Mouse (Mus musculus): ENCODE measurements around the gene P2ry6.

- TF ChIP-seq CTCF (conservative IDR thresholded peaks at IDR 0.05; ENCODE audit: low read length) (peak; percentile 33; the same call in 1 of the 2 replicates), POU5F1 (IDR thresholded peaks at IDR 0.05; ENCODE audit: borderline replicate concordance, low read length) (no peak)
These were observed 65.9 kb downstream of the P2ry6 start for GRCm38 (mm10) chr7:100908567-100908966.

Measured in E14TG2a.4 (cell line).